Mouse (Mus musculus): ENCODE results near the gene H6pd. TPM values are rescaled to one million over a fixed set of nuclear protein-coding genes. Genes with fewer than 3 reads are reported as not detected.
A peak's percentile ranks its signal among the peaks of the same experiment; 100 is the strongest.

H6pd gene
- polyA plus RNA-seq, 1 experiment, result 13.7 TPM

DNA sequence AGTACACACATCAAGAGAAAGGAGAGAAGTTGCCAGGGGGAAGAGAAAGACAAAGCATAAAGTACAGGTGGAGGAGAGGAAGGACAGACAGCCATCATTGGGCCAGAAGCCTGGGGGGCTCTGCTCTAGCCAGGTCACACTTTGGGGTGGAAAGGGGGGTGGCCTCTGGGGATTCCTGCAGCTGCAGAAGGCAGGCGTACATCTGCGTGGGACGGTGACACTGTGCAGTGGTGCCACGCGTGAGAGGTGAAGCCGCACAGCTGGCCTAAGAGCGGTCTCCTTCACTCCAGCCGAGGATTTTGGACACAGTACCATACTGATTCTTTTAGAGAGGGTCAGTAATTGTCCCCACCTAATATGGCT is 16.2 kb downstream of the H6pd start:
- Histone ChIP-seq H3K9me3 (replicated peaks; ENCODE audit: control insufficient read depth, insufficient read depth, low read length, poor library complexity, severe bottlenecking) (no peaks in the 10 kb centered on the region), H3K4me3 (ENCODE audit: low read depth, low read length) (no peak overlapping the region), H3K4me1 (ENCODE audit: control insufficient read depth, insufficient read depth, low read length) (peaks cover 2% of the 10 kb centered on the region)

GRCm38 (mm10) chr4:149991755-149992669 is 16.8 kb downstream of the H6pd start:
- TF ChIP-seq EP300 (IDR thresholded peaks at IDR 0.05; ENCODE audit: insufficient read depth, low read depth, low read length) (no peak), POLR2A (IDR thresholded peaks at IDR 0.05; ENCODE audit: insufficient read depth, low read length) (no peak), CTCF (IDR thresholded peaks at IDR 0.05; ENCODE audit: low read depth, low read length) (no peak)
- H3K27me3 ChIP-seq (ENCODE audit: control insufficient read depth, insufficient read depth, low read length, poor library complexity, severe bottlenecking), result no peaks in the 10 kb centered on the region
- H3K4me3 ChIP-seq (ENCODE audit: low read depth, low read length), result no peak overlapping the region
- H3K27ac ChIP-seq (ENCODE audit: insufficient read depth, low read length), result no peak overlapping the region
- peaks cover 2% of the 10 kb centered on the region for H3K4me1 ChIP-seq (ENCODE audit: control insufficient read depth, insufficient read depth, low read length)
- no peak overlapping the region for H3K9ac ChIP-seq (ENCODE audit: low read depth, poor library complexity, severe bottlenecking)
- no peaks in the 10 kb centered on the region for H3K36me3 ChIP-seq (ENCODE audit: control insufficient read depth, insufficient read depth, low read length, poor library complexity, severe bottlenecking)
- H3K9me3 ChIP-seq (replicated peaks; ENCODE audit: control insufficient read depth, insufficient read depth, low read length, poor library complexity, severe bottlenecking), result no peaks in the 10 kb centered on the region

More for the DNA sequence above, 16.2 kb downstream of the H6pd start:
- no peaks in the 10 kb centered on the region for H3K27me3 ChIP-seq (ENCODE audit: control insufficient read depth, insufficient read depth, low read length, poor library complexity, severe bottlenecking)
- H3K9ac ChIP-seq (ENCODE audit: low read depth, poor library complexity, severe bottlenecking), result no peak overlapping the region
- no peaks in the 10 kb centered on the region for H3K36me3 ChIP-seq (ENCODE audit: control insufficient read depth, insufficient read depth, low read length, poor library complexity, severe bottlenecking)
- TF ChIP-seq POLR2A (IDR thresholded peaks at IDR 0.05; ENCODE audit: insufficient read depth, low read length) (no peak), EP300 (IDR thresholded peaks at IDR 0.05; ENCODE audit: insufficient read depth, low read depth, low read length) (no peak), CTCF (IDR thresholded peaks at IDR 0.05; ENCODE audit: low read depth, low read length) (no peak)
- no peak overlapping the region for H3K27ac ChIP-seq (ENCODE audit: insufficient read depth, low read length)

- Histone ChIP-seq H3K9ac (ENCODE audit: low read depth, poor library complexity, severe bottlenecking) (no peak overlapping the region), H3K27me3 (ENCODE audit: control insufficient read depth, insufficient read depth, low read length, poor library complexity, severe bottlenecking) (no peaks in the 10 kb centered on the region), H3K9me3 (replicated peaks; ENCODE audit: control insufficient read depth, insufficient read depth, low read length, poor library complexity, severe bottlenecking) (no peaks in the 10 kb centered on the region), H3K4me3 (ENCODE audit: low read depth, low read length) (no peak overlapping the region), H3K4me1 (ENCODE audit: control insufficient read depth, insufficient read depth, low read length) (peaks cover 2% of the 10 kb centered on the region), H3K36me3 (ENCODE audit: control insufficient read depth, insufficient read depth, low read length, poor library complexity, severe bottlenecking) (no peaks in the 10 kb centered on the region), H3K27ac (ENCODE audit: insufficient read depth, low read length) (no peak overlapping the region)
- TF ChIP-seq EP300 (IDR thresholded peaks at IDR 0.05; ENCODE audit: insufficient read depth, low read depth, low read length) (0 out of 2 replicates have a peak, but pooled peaks have one; percentile 19), CTCF (IDR thresholded peaks at IDR 0.05; ENCODE audit: low read depth, low read length) (no peak)
These were observed 17.7 kb downstream of the H6pd start for GRCm38 (mm10) chr4:149990954-149991633.

DNA sequence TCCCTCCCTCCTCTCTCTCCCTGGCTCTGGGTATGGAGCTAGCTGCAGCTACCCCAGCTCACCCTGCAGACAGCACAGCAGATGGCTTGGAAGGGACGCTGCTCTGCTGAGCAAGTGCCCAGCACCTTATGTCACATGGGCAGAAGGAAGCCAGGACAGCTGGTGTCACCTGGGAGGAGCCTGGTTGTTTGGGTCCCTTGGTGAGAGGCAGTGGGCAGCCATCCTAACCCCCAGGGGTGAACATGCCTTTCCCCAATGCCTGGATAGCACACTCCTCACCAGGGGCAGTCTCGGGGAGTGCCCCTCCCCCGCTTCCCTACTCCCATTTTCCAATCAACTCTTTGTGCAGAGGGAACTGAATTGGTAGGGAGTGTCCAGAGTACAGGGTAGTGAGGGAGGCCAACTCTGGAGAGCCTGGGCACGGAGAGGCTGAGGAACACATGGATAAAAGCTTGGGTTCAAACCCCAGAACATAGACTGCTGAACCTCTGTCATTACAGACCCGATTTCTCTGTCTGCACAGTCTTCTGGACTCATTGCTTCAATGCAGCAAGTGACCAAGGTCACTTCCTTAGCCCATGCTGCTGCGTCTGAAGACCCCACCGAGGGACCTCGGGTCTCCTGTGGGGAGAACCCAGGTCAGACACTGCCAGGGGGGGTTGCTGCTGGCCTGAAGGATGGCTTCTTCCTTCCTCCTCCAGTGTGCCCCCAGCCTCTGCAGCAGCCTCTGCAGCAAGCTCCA is 18.4 kb downstream of the H6pd start:
- Histone ChIP-seq H3K4me1 (ENCODE audit: control insufficient read depth, insufficient read depth, low read length) (peaks cover 2% of the 10 kb centered on the region), H3K9ac (ENCODE audit: low read depth, poor library complexity, severe bottlenecking) (no peak overlapping the region), H3K27me3 (ENCODE audit: control insufficient read depth, insufficient read depth, low read length, poor library complexity, severe bottlenecking) (no peaks in the 10 kb centered on the region), H3K9me3 (replicated peaks; ENCODE audit: control insufficient read depth, insufficient read depth, low read length, poor library complexity, severe bottlenecking) (no peaks in the 10 kb centered on the region), H3K36me3 (ENCODE audit: control insufficient read depth, insufficient read depth, low read length, poor library complexity, severe bottlenecking) (no peaks in the 10 kb centered on the region), H3K4me3 (ENCODE audit: low read depth, low read length) (no peak overlapping the region), H3K27ac (ENCODE audit: insufficient read depth, low read length) (no peak overlapping the region)
- TF ChIP-seq POLR2A (IDR thresholded peaks at IDR 0.05; ENCODE audit: insufficient read depth, low read length), result no peak
- no peak for TF ChIP-seq EP300 (IDR thresholded peaks at IDR 0.05; ENCODE audit: insufficient read depth, low read depth, low read length)
- no peak for TF ChIP-seq CTCF (IDR thresholded peaks at IDR 0.05; ENCODE audit: low read depth, low read length)

DNA sequence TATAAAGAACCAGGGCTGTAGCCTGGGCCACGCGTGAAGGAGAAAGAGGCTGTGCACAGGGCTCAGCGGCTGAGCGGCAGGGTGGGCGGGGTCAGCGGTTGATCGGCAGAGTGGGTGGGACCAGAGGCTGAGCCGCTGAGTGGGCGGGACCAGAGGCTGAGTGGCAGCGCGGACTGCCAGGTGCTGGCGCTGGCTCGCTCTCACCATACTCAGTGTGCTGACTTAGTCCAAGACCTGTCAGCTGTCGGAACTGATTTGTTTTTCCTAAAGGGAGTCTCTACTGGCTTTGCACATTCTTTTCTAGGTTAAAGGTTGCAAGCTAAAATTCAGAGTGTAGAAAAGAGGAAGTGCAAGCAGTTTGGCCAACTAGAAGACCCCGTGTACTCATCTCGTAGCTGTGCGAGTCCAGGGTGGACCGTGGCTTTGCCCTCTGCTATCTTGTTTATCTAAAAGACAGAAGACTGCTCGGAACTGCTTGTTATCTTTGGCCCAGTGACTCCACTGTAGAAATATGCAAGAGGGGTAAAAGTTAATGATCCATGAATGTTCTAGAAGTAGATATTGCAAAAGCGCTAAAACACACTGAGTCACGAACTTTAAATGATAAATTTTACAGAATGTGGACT is 19.8 kb downstream of the H6pd start:
- no peak for TF ChIP-seq POLR2A (IDR thresholded peaks at IDR 0.05; ENCODE audit: insufficient read depth, low read length)
- no peak for TF ChIP-seq CTCF (IDR thresholded peaks at IDR 0.05; ENCODE audit: low read depth, low read length)
- TF ChIP-seq EP300 (IDR thresholded peaks at IDR 0.05; ENCODE audit: insufficient read depth, low read depth, low read length), result no peak
- peaks cover 2% of the 10 kb centered on the region for H3K4me1 ChIP-seq (ENCODE audit: control insufficient read depth, insufficient read depth, low read length)
- H3K4me3 ChIP-seq (ENCODE audit: low read depth, low read length), result no peak overlapping the region; the same call in 1 of the 2 replicates
- no peaks in the 10 kb centered on the region for H3K36me3 ChIP-seq (ENCODE audit: control insufficient read depth, insufficient read depth, low read length, poor library complexity, severe bottlenecking)
- no peaks in the 10 kb centered on the region for H3K27me3 ChIP-seq (ENCODE audit: control insufficient read depth, insufficient read depth, low read length, poor library complexity, severe bottlenecking)
- H3K9me3 ChIP-seq (replicated peaks; ENCODE audit: control insufficient read depth, insufficient read depth, low read length, poor library complexity, severe bottlenecking), result no peaks in the 10 kb centered on the region
- no peak overlapping the region for H3K27ac ChIP-seq (ENCODE audit: insufficient read depth, low read length)
- H3K9ac ChIP-seq (ENCODE audit: low read depth, poor library complexity, severe bottlenecking), result no peak overlapping the region

Measured in ES-Bruce4 (cell line).